Mouse (Mus musculus) skeletal muscle tissue, adult 2 months (tissue): ENCODE data around the gene Pdzd3.

Experiments used
- DNase-seq: peaks from one replicate; pipeline ENCODE4 v3.0.0-alpha.2; 2012; ENCODE audit warnings: low read depth, low spot score

Pdzd3 gene

GRCm38 (mm10) chr9:44250445-44250844 lies 826 bp downstream of the Pdzd3 start:
- DNase-seq, result no peak

- no peak for DNase-seq
Measured at GRCm38 (mm10) chr9:44249181-44250146, 1.8 kb downstream of the Pdzd3 start.

GRCm38 (mm10) chr9:44247907-44248306 lies 3.4 kb downstream of the Pdzd3 start:
- DNase-seq, result no peak

GRCm38 (mm10) chr9:44243621-44244020 lies 7.7 kb downstream of the Pdzd3 start:
- no peak for DNase-seq

- no peak for DNase-seq
Measured at GRCm38 (mm10) chr9:44241418-44241817, 9.9 kb downstream of the Pdzd3 start.

- no peak for DNase-seq
Measured at GRCm38 (mm10) chr9:44240911-44241310, 10.4 kb downstream of the Pdzd3 start.

- no peak for DNase-seq
Measured at GRCm38 (mm10) chr9:44240399-44240798, 10.9 kb downstream of the Pdzd3 start, which contains the start of gene Ccdc153. TSS of gene Ccdc153 (plus strand) at chr9:44240676.

- DNase-seq, result no peak
Measured at GRCm38 (mm10) chr9:44239447-44239846, 11.8 kb downstream of the Pdzd3 start.

- no peak for DNase-seq
Measured at GRCm38 (mm10) chr9:44238501-44239190, 12.6 kb downstream of the Pdzd3 start.

- no peak for DNase-seq
Measured at GRCm38 (mm10) chr9:44237128-44237527, 14.1 kb downstream of the Pdzd3 start.

- no peak for DNase-seq
Measured at GRCm38 (mm10) chr9:44236601-44237000, 14.7 kb downstream of the Pdzd3 start.

GRCm38 (mm10) chr9:44234479-44235427 lies 16.5 kb downstream of the Pdzd3 start:
- DNase-seq, result peak; percentile 52

GRCm38 (mm10) chr9:44233802-44234478 lies 17.3 kb downstream of the Pdzd3 start, which contains the start of gene Cbl:
TSS of gene Cbl (minus strand) at chr9:44234049.
- peak; percentile 96 for DNase-seq

GRCm38 (mm10) chr9:44233021-44233801 lies 18.1 kb downstream of the Pdzd3 start:
- DNase-seq, result peak; percentile 20

GRCm38 (mm10) chr9:44231609-44232008 lies 19.7 kb downstream of the Pdzd3 start:
- DNase-seq, result no peak

GRCm38 (mm10) chr9:44225993-44226392 lies 25.3 kb downstream of the Pdzd3 start:
- no peak for DNase-seq

GRCm38 (mm10) chr9:44213538-44213937 lies 37.7 kb downstream of the Pdzd3 start:
- no peak for DNase-seq

- DNase-seq, result no peak
Measured at GRCm38 (mm10) chr9:44212406-44212805, 38.9 kb downstream of the Pdzd3 start.

GRCm38 (mm10) chr9:44209416-44209815 lies 41.9 kb downstream of the Pdzd3 start:
- no peak for DNase-seq

GRCm38 (mm10) chr9:44207840-44208239 lies 43.4 kb downstream of the Pdzd3 start:
- no peak for DNase-seq
